Mouse (Mus musculus) splenic B cell, adult 2 months (primary cell): ENCODE results near the gene Tm7sf2.

Source experiments
- DNase-seq: peaks from one replicate; pipeline ENCODE4 v3.0.0-alpha.2; 2011; ENCODE audit warnings: low read depth, low spot score
- H3K27me3 ChIP-seq: 2 replicates; pipeline ENCODE4 v1.6.1; 2012; ENCODE audit warnings: mild to moderate bottlenecking, low read length, moderate library complexity, mixed read lengths; ENCODE audit not compliant: control insufficient read depth, poor library complexity, insufficient read depth, severe bottlenecking
- H3K36me3 ChIP-seq: 2 replicates; pipeline ENCODE4 v1.6.1; 2012; ENCODE audit warnings: mild to moderate bottlenecking, low read length, moderate library complexity, mixed read lengths; ENCODE audit not compliant: control insufficient read depth, poor library complexity, insufficient read depth, severe bottlenecking

Gene Tm7sf2

GRCm38 (mm10) chr19:6040002-6040401 lies 28.2 kb downstream of the Tm7sf2 start:
- DNase-seq = peak; percentile 51
- Histone ChIP-seq H3K27me3 (no peaks in the 10 kb centered on the region), H3K36me3 (no peaks in the 10 kb centered on the region)

- Histone ChIP-seq H3K36me3 (no peaks in the 10 kb centered on the region), H3K27me3 (no peaks in the 10 kb centered on the region)
- DNase-seq = no peak
Observed at GRCm38 (mm10) chr19:6038326-6038725, 29.8 kb downstream of the Tm7sf2 start.

- no peaks in the 10 kb centered on the region for H3K36me3 ChIP-seq
Observed at GRCm38 (mm10) chr19:6037695-6038094, 30.5 kb downstream of the Tm7sf2 start.

GRCm38 (mm10) chr19:6035966-6036585 lies 32.1 kb downstream of the Tm7sf2 start:
- Histone ChIP-seq H3K27me3 (no peaks in the 10 kb centered on the region), H3K36me3 (no peaks in the 10 kb centered on the region)
- no peak for DNase-seq

More at GRCm38 (mm10) chr19:6037695-6038094, 30.5 kb downstream of the Tm7sf2 start:
- DNase-seq = no peak
- no peaks in the 10 kb centered on the region for H3K27me3 ChIP-seq

GRCm38 (mm10) chr19:6030520-6031280 lies 37.5 kb downstream of the Tm7sf2 start:
- Histone ChIP-seq H3K36me3 (no peaks in the 10 kb centered on the region), H3K27me3 (no peaks in the 10 kb centered on the region; the same call in 1 of the 2 replicates)
- no peak for DNase-seq

GRCm38 (mm10) chr19:6029426-6029825 lies 38.7 kb downstream of the Tm7sf2 start:
- Histone ChIP-seq H3K27me3 (no peaks in the 10 kb centered on the region; the same call in 1 of the 2 replicates), H3K36me3 (no peaks in the 10 kb centered on the region)
- no peak for DNase-seq

- no peaks in the 10 kb centered on the region; the same call in 1 of the 2 replicates for H3K27me3 ChIP-seq
- H3K36me3 ChIP-seq = no peaks in the 10 kb centered on the region
- DNase-seq = no peak
Observed at GRCm38 (mm10) chr19:6028991-6029390, 39.2 kb downstream of the Tm7sf2 start.

GRCm38 (mm10) chr19:6023930-6024329 lies 44.2 kb downstream of the Tm7sf2 start:
- no peaks in the 10 kb centered on the region for H3K36me3 ChIP-seq
- DNase-seq = no peak
- H3K27me3 ChIP-seq = no peaks in the 10 kb centered on the region; the same call in 1 of the 2 replicates

- no peak for DNase-seq
- no peaks in the 10 kb centered on the region; the same call in 1 of the 2 replicates for H3K27me3 ChIP-seq
- no peaks in the 10 kb centered on the region for H3K36me3 ChIP-seq
Observed at GRCm38 (mm10) chr19:6023059-6023458, 45.1 kb downstream of the Tm7sf2 start.

- Histone ChIP-seq H3K27me3 (no peaks in the 10 kb centered on the region), H3K36me3 (no peaks in the 10 kb centered on the region)
- no peak for DNase-seq
Observed at GRCm38 (mm10) chr19:6020276-6020675, 47.9 kb downstream of the Tm7sf2 start.

GRCm38 (mm10) chr19:6018142-6019089 lies 49.8 kb downstream of the Tm7sf2 start:
- no peaks in the 10 kb centered on the region for H3K36me3 ChIP-seq
- H3K27me3 ChIP-seq = no peaks in the 10 kb centered on the region
- peak; percentile 93 for DNase-seq

- DNase-seq = peak; percentile 42
- H3K36me3 ChIP-seq = no peaks in the 10 kb centered on the region
- no peaks in the 10 kb centered on the region for H3K27me3 ChIP-seq
Observed at GRCm38 (mm10) chr19:6016532-6016931, 51.6 kb downstream of the Tm7sf2 start.

- no peaks in the 10 kb centered on the region for H3K27me3 ChIP-seq
- DNase-seq = peak; percentile 54
Observed at GRCm38 (mm10) chr19:6015511-6016315, 52.5 kb downstream of the Tm7sf2 start, which contains the start of gene Capn1. Capn1 (minus strand) TSS chr19:6015897.

GRCm38 (mm10) chr19:6014991-6015510 lies 53.1 kb downstream of the Tm7sf2 start:
- H3K27me3 ChIP-seq = no peaks in the 10 kb centered on the region
- DNase-seq = peak; percentile 53

More at GRCm38 (mm10) chr19:6015511-6016315, 52.5 kb downstream of the Tm7sf2 start, which contains the start of gene Capn1:
- no peaks in the 10 kb centered on the region for H3K36me3 ChIP-seq

More at GRCm38 (mm10) chr19:6014991-6015510, 53.1 kb downstream of the Tm7sf2 start:
- no peaks in the 10 kb centered on the region for H3K36me3 ChIP-seq
